Mouse (Mus musculus) limb, embryonic 13.5 days (tissue): ENCODE data around the gene Grik3. TPM values are rescaled to one million over a fixed set of nuclear protein-coding genes. Genes with fewer than 3 reads are reported as not detected.

Source experiments
- ATAC-seq: fragments of 200-750 bp; cut with Nextera tagmentation; 2 replicates; pipeline ENCODE4 v1.8.0; 2017; ENCODE audit warnings: low read depth, moderate number of reproducible peaks, moderate TSS enrichment; ENCODE audit not compliant: low FRiP score
- H3K27ac ChIP-seq: fragments of 300-500 bp; sonication (generic); 2 replicates; pipeline ENCODE4 v1.5.1; 2015; ENCODE audit warnings: inconsistent platforms, mild to moderate bottlenecking, moderate library complexity
- H3K27me3 ChIP-seq: fragments of 300-500 bp; sonication (generic); 2 replicates; pipeline ENCODE4 v1.6.1; 2015; ENCODE audit warnings: mild to moderate bottlenecking, inconsistent platforms
- H3K36me3 ChIP-seq: fragments of 300-500 bp; sonication (generic); 2 replicates; pipeline ENCODE4 v1.6.1; 2015; ENCODE audit warnings: inconsistent platforms, mild to moderate bottlenecking, moderate library complexity
- H3K4me1 ChIP-seq: fragments of 300-500 bp; sonication (generic); 2 replicates; pipeline ENCODE4 v1.6.1; 2015; ENCODE audit warnings: inconsistent platforms
- H3K4me2 ChIP-seq: fragments of 300-500 bp; sonication (generic); replicated peaks from 2 replicates; pipeline ENCODE4 v1.6.1; 2015; ENCODE audit warnings: inconsistent platforms, mild to moderate bottlenecking, moderate library complexity
- H3K4me3 ChIP-seq: fragments of 300-500 bp; sonication (generic); 2 replicates; pipeline ENCODE4 v1.5.1; 2015; ENCODE audit warnings: moderate library complexity, mild to moderate bottlenecking, inconsistent platforms
- H3K9ac ChIP-seq: fragments of 300-500 bp; sonication (generic); 2 replicates; pipeline ENCODE4 v1.6.1; 2015; ENCODE audit warnings: mild to moderate bottlenecking, inconsistent platforms
- H3K9me3 ChIP-seq: fragments of 300-500 bp; sonication (generic); 2 replicates; pipeline ENCODE4 v1.6.1; 2016; ENCODE audit warnings: inconsistent platforms
- WGBS: fragments of 180-500 bp; shearing (Covaris S2); methylation state at CpG from one replicate; pipeline ENCODE4 v1.1.7; 2015; 5-methylcytosine and 5-hydroxymethylcytosine counted together
- polyA plus RNA-seq: library from polyadenylated mRNA; unstranded; fragments of >200 nt; fragmentation: Nextera tagmentation; extraction: Ambion mirVana; gene quantifications from 2 replicates; pipeline ENCODE4 v1.2.1, GENCODE M21; 2015

Gene Grik3
- polyA plus RNA-seq, 1 experiment from 2014 or later = 0.25 TPM

- no peak for ATAC-seq
- no peak overlapping the region for H3K9ac ChIP-seq
- H3K9me3 ChIP-seq = no peaks in the 10 kb centered on the region
- H3K27me3 ChIP-seq = peaks cover 61% of the 10 kb centered on the region
- H3K4me1 ChIP-seq = no peaks in the 10 kb centered on the region
- no peak overlapping the region for H3K4me2 ChIP-seq
- H3K27ac ChIP-seq = no peak overlapping the region
- 32% methylated on average over 5 of the region's 5 CpGs for WGBS
- no peaks in the 10 kb centered on the region for H3K36me3 ChIP-seq
- no peak overlapping the region for H3K4me3 ChIP-seq
Observed at GRCm38 (mm10) chr4:125580336-125580735, 89.8 kb downstream of the Grik3 start.

- H3K36me3 ChIP-seq = no peaks in the 10 kb centered on the region
- ATAC-seq = no peak
- H3K27me3 ChIP-seq = peaks cover 71% of the 10 kb centered on the region
Observed at GRCm38 (mm10) chr4:125583272-125583671, 92.8 kb downstream of the Grik3 start.

GRCm38 (mm10) chr4:125583935-125584334, 93.4 kb downstream of the Grik3 start:
- 74% methylated on average over 4 of the region's 4 CpGs for WGBS
- no peaks in the 10 kb centered on the region for H3K36me3 ChIP-seq
- no peak overlapping the region for H3K9ac ChIP-seq
- H3K9me3 ChIP-seq = no peaks in the 10 kb centered on the region
- no peak overlapping the region for H3K4me3 ChIP-seq
- no peak overlapping the region for H3K4me2 ChIP-seq
- H3K4me1 ChIP-seq = peaks cover 9% of the 10 kb centered on the region; the same call in 1 of the 2 replicates
- ATAC-seq = no peak
- peaks cover 73% of the 10 kb centered on the region for H3K27me3 ChIP-seq
- H3K27ac ChIP-seq = no peak overlapping the region

More at GRCm38 (mm10) chr4:125583272-125583671, 92.8 kb downstream of the Grik3 start:
- peaks cover 8% of the 10 kb centered on the region; the same call in 1 of the 2 replicates for H3K4me1 ChIP-seq
- no peak overlapping the region for H3K4me2 ChIP-seq
- H3K4me3 ChIP-seq = no peak overlapping the region
- H3K9ac ChIP-seq = no peak overlapping the region
- H3K9me3 ChIP-seq = no peaks in the 10 kb centered on the region
- 85% methylated on average over 9 of the region's 9 CpGs for WGBS
- no peak overlapping the region for H3K27ac ChIP-seq

GRCm38 (mm10) chr4:125584676-125585075, 94.2 kb downstream of the Grik3 start:
- H3K27ac ChIP-seq = no peak overlapping the region
- peaks cover 74% of the 10 kb centered on the region for H3K27me3 ChIP-seq
- no peak for ATAC-seq
- H3K9ac ChIP-seq = no peak overlapping the region
- 69% methylated on average over 3 of the region's 3 CpGs for WGBS
- H3K36me3 ChIP-seq = no peaks in the 10 kb centered on the region
- H3K4me3 ChIP-seq = no peak overlapping the region
- no peaks in the 10 kb centered on the region for H3K9me3 ChIP-seq
- H3K4me1 ChIP-seq = peaks cover 10% of the 10 kb centered on the region
- H3K4me2 ChIP-seq = no peak overlapping the region

GRCm38 (mm10) chr4:125587577-125587976, 97.1 kb downstream of the Grik3 start:
- peaks cover 73% of the 10 kb centered on the region for H3K27me3 ChIP-seq
- no peak overlapping the region for H3K27ac ChIP-seq
- H3K4me2 ChIP-seq = peak overlapping the region; percentile 19; the same call in 1 of the 2 replicates
- no peak overlapping the region for H3K9ac ChIP-seq
- no peaks in the 10 kb centered on the region for H3K9me3 ChIP-seq
- no peak overlapping the region for H3K4me3 ChIP-seq
- 18% methylated on average over 12 of the region's 12 CpGs for WGBS
- H3K4me1 ChIP-seq = peaks cover 38% of the 10 kb centered on the region
- ATAC-seq = no peak
- no peaks in the 10 kb centered on the region for H3K36me3 ChIP-seq

- H3K9ac ChIP-seq = no peak overlapping the region
- H3K4me1 ChIP-seq = peaks cover 38% of the 10 kb centered on the region
- H3K36me3 ChIP-seq = no peaks in the 10 kb centered on the region
- no peak overlapping the region for H3K27ac ChIP-seq
- no peak overlapping the region for H3K4me2 ChIP-seq
- peak; percentile 48 for ATAC-seq
- WGBS = 5% methylated on average over 14 of the region's 14 CpGs
- no peak overlapping the region for H3K4me3 ChIP-seq
- H3K9me3 ChIP-seq = no peaks in the 10 kb centered on the region
- peaks cover 90% of the 10 kb centered on the region for H3K27me3 ChIP-seq
Observed at GRCm38 (mm10) chr4:125590241-125590919, 99.9 kb downstream of the Grik3 start.

- Histone ChIP-seq H3K27ac (no peak overlapping the region), H3K9ac (no peak overlapping the region), H3K36me3 (no peaks in the 10 kb centered on the region), H3K4me2 (no peak overlapping the region), H3K27me3 (peaks cover 90% of the 10 kb centered on the region), H3K4me3 (no peak overlapping the region), H3K4me1 (peaks cover 32% of the 10 kb centered on the region), H3K9me3 (no peaks in the 10 kb centered on the region)
- ATAC-seq = no peak
- WGBS = 18% methylated on average over 4 of the region's 4 CpGs
Observed at GRCm38 (mm10) chr4:125592663-125593062, 102.2 kb downstream of the Grik3 start.

- 76% methylated on average over 9 of the region's 9 CpGs for WGBS
- Histone ChIP-seq H3K27ac (no peak overlapping the region), H3K9me3 (no peaks in the 10 kb centered on the region), H3K27me3 (peaks cover 87% of the 10 kb centered on the region), H3K4me1 (peaks cover 24% of the 10 kb centered on the region), H3K4me2 (no peak overlapping the region), H3K36me3 (no peaks in the 10 kb centered on the region), H3K9ac (no peak overlapping the region), H3K4me3 (no peak overlapping the region)
- no peak for ATAC-seq
Observed at GRCm38 (mm10) chr4:125595011-125595410, 104.5 kb downstream of the Grik3 start.

- Histone ChIP-seq H3K9me3 (no peaks in the 10 kb centered on the region), H3K36me3 (no peaks in the 10 kb centered on the region), H3K4me2 (no peak overlapping the region), H3K27me3 (peaks cover 81% of the 10 kb centered on the region), H3K4me3 (no peak overlapping the region), H3K9ac (no peak overlapping the region), H3K27ac (no peak overlapping the region), H3K4me1 (peaks cover 10% of the 10 kb centered on the region)
- no peak for ATAC-seq
- 36% methylated on average over 10 of the region's 10 CpGs for WGBS
Observed at GRCm38 (mm10) chr4:125598677-125599076, 108.2 kb downstream of the Grik3 start.

- Histone ChIP-seq H3K9me3 (no peaks in the 10 kb centered on the region), H3K36me3 (no peaks in the 10 kb centered on the region), H3K4me2 (no peak overlapping the region), H3K27me3 (peaks cover 76% of the 10 kb centered on the region), H3K27ac (no peak overlapping the region), H3K9ac (no peak overlapping the region), H3K4me3 (no peak overlapping the region), H3K4me1 (peaks cover 10% of the 10 kb centered on the region)
- no peak for ATAC-seq
- 77% methylated on average over 3 of the region's 3 CpGs for WGBS
Observed at GRCm38 (mm10) chr4:125599510-125600005, 109.1 kb downstream of the Grik3 start.

GRCm38 (mm10) chr4:125600642-125601041, 110.1 kb downstream of the Grik3 start:
- no peak overlapping the region for H3K4me3 ChIP-seq
- H3K9ac ChIP-seq = no peak overlapping the region
- no peak for ATAC-seq
- H3K9me3 ChIP-seq = no peaks in the 10 kb centered on the region
- WGBS = 66% methylated on average over 8 of the region's 8 CpGs
- H3K36me3 ChIP-seq = no peaks in the 10 kb centered on the region
- peaks cover 10% of the 10 kb centered on the region; the same call in 1 of the 2 replicates for H3K4me1 ChIP-seq
- H3K27ac ChIP-seq = no peak overlapping the region
- peaks cover 70% of the 10 kb centered on the region for H3K27me3 ChIP-seq
- H3K4me2 ChIP-seq = no peak overlapping the region

GRCm38 (mm10) chr4:125601301-125601700, 110.8 kb downstream of the Grik3 start:
- no peak overlapping the region for H3K27ac ChIP-seq
- no peak overlapping the region for H3K4me2 ChIP-seq
- 2% methylated on average over 3 of the region's 3 CpGs for WGBS
- H3K4me3 ChIP-seq = no peak overlapping the region
- H3K36me3 ChIP-seq = no peaks in the 10 kb centered on the region
- peaks cover 10% of the 10 kb centered on the region; the same call in 1 of the 2 replicates for H3K4me1 ChIP-seq
- H3K9ac ChIP-seq = no peak overlapping the region
- no peaks in the 10 kb centered on the region for H3K9me3 ChIP-seq
- ATAC-seq = no peak
- H3K27me3 ChIP-seq = peaks cover 66% of the 10 kb centered on the region

GRCm38 (mm10) chr4:125604494-125604893, 114.0 kb downstream of the Grik3 start:
- H3K4me2 ChIP-seq = no peak overlapping the region
- peaks cover 10% of the 10 kb centered on the region; the same call in 1 of the 2 replicates for H3K4me1 ChIP-seq
- ATAC-seq = no peak
- WGBS = 55% methylated on average over 7 of the region's 7 CpGs
- H3K27me3 ChIP-seq = peaks cover 36% of the 10 kb centered on the region
- H3K9me3 ChIP-seq = no peaks in the 10 kb centered on the region
- no peaks in the 10 kb centered on the region for H3K36me3 ChIP-seq
- no peak overlapping the region for H3K27ac ChIP-seq
- H3K4me3 ChIP-seq = no peak overlapping the region
- H3K9ac ChIP-seq = no peak overlapping the region
